In the genomic region with DNA sequence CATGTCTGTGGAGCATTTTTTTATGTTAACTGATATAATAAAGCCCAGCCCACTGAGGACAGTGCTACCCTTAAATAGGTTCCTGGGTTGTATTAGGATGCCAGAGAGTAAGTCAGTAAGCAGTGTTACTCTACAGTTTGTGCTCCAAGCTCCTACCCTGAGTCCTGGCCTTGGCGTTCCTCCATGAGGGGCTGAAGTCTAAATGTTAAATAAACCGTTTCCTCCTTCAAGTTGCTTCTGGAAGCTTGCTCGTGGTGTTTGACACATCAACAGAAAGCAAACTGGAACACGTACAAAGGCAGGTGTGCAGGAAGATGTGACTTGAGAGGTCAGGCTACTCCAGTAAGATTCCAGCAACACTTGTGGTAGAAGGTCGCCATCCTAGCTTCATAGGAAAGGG, we compare ENCODE assay signal across 26 mouse cellular contexts. TPM values are rescaled to one million over a fixed set of nuclear protein-coding genes. Genes with fewer than 3 reads are reported as not detected.
"Had no signal": no experiment of that assay in that cellular context is flagged by ENCODE, and none has a peak within 500 bp of the region (broad histone marks: within the 10 kb centered on the region; RNA-seq: fewer than 3 reads in every experiment).

No protein-coding gene starts in this region.

- H3K27me3 ChIP-seq: heart, embryonic 12.5 days; hindbrain, embryonic 12.5 days; intestine, embryonic 15.5 days; limb, embryonic 12.5 days; liver, embryonic 13.5 days; liver, embryonic 15.5 days had no signal

- DNase-seq: forebrain, postnatal 0 days; gastrocnemius, postnatal 14 days; gastrocnemius, postnatal 36 days; heart, adult 11 months; heart, adult 2 months; heart, postnatal 10 days; heart, postnatal 4 days; kidney, postnatal 14 days; liver; liver, embryonic 13.5 days; liver, postnatal 0 days had no signal

- H3K27ac ChIP-seq: heart, adult 2 months; heart, embryonic 10.5 days; hindbrain, embryonic 10.5 days; hindbrain, embryonic 12.5 days; hindbrain, embryonic 14.5 days; intestine, embryonic 15.5 days; kidney, postnatal 0 days; layer of hippocampus, adult 2 months; left cerebral cortex, adult 2 months; limb, embryonic 10.5 days; limb, embryonic 12.5 days; liver, embryonic 13.5 days; liver, embryonic 15.5 days had no signal

- H3K4me1 ChIP-seq: heart, embryonic 10.5 days; heart, embryonic 12.5 days; hindbrain, embryonic 12.5 days; limb, embryonic 12.5 days; liver, embryonic 13.5 days had no signal

- H3K4me3 ChIP-seq: heart, adult 2 months; heart, embryonic 10.5 days; heart, embryonic 12.5 days; hindbrain, embryonic 10.5 days; hindbrain, embryonic 12.5 days; intestine, embryonic 15.5 days; layer of hippocampus, adult 2 months; left cerebral cortex, adult 2 months; limb, embryonic 10.5 days; limb, embryonic 12.5 days; liver, embryonic 13.5 days; liver, embryonic 15.5 days had no signal

- H3K9ac ChIP-seq: forebrain, postnatal 0 days; heart, embryonic 12.5 days; hindbrain, embryonic 12.5 days; hindbrain, embryonic 14.5 days; intestine, embryonic 15.5 days; limb, embryonic 12.5 days; liver, embryonic 13.5 days; liver, embryonic 15.5 days; liver, postnatal 0 days had no signal

- H3K9me3 ChIP-seq: heart, embryonic 10.5 days; heart, embryonic 12.5 days; hindbrain, embryonic 10.5 days; hindbrain, embryonic 12.5 days; intestine, embryonic 15.5 days; limb, embryonic 10.5 days; limb, embryonic 12.5 days; liver, embryonic 13.5 days; liver, embryonic 15.5 days had no signal

- ATAC-seq: forebrain, postnatal 0 days; hindbrain, embryonic 16.5 days; inflammation-experienced regulatory T-cells, adult 6 months; intestine, embryonic 15.5 days; liver, postnatal 0 days had no signal

- H3K36me3 ChIP-seq: heart, embryonic 10.5 days; heart, embryonic 12.5 days; hindbrain, embryonic 10.5 days; hindbrain, embryonic 12.5 days; intestine, embryonic 15.5 days; limb, embryonic 10.5 days; limb, embryonic 12.5 days; liver, embryonic 13.5 days; liver, embryonic 15.5 days had no signal

- H3K4me2 ChIP-seq: heart, embryonic 12.5 days; hindbrain, embryonic 12.5 days; hindbrain, embryonic 14.5 days; intestine, embryonic 15.5 days; limb, embryonic 12.5 days; liver, embryonic 11.5 days; liver, embryonic 13.5 days; liver, embryonic 15.5 days had no signal

RNA-seq across cellular contexts. Expression of a gene that starts 10.3 kb away (rescaled TPM):
- polyA plus RNA-seq: inflammation-experienced regulatory T-cells, adult 6 months had no signal
